Mouse (Mus musculus): Measurements from ENCODE around the gene Inava. TPM values are rescaled to one million over a fixed set of nuclear protein-coding genes. Genes with fewer than 3 reads are reported as not detected.

The Inava gene
- total and polyA plus RNA-seq, 3 experiments = 0.34 TPM; not detected in 1

- no peak overlapping the region for H3K4me3 ChIP-seq (replicated peaks in 1 of 3; ENCODE audit: low read depth in 2 of 3, low read length in 2 of 3, poor library complexity in 1 of 3)
- no peak overlapping the region for H3K4me2 ChIP-seq (ENCODE audit: insufficient read depth, low read depth, poor library complexity, severe bottlenecking)
- TF ChIP-seq CTCF (conservative IDR thresholded peaks at IDR 0.05 in 1 of 2, IDR thresholded peaks at IDR 0.05 in 1 of 2; ENCODE audit: low read depth in 2 of 2, low read length in 2 of 2) (no peak), MAZ (IDR thresholded peaks at IDR 0.05; ENCODE audit: low read depth, low read length) (no peak), ZNF384 (IDR thresholded peaks at IDR 0.05; ENCODE audit: low read depth, low read length) (no peak), BHLHE40 (IDR thresholded peaks at IDR 0.05; ENCODE audit: low read depth, low read length) (no peak), TBP (conservative IDR thresholded peaks at IDR 0.05; ENCODE audit: low read depth, low read length) (no peak), KAT2A (IDR thresholded peaks at IDR 0.05; ENCODE audit: insufficient replicate concordance, low read length) (no peak), NELFE (IDR thresholded peaks at IDR 0.05; ENCODE audit: low read depth, low read length) (no peak), CHD1 (IDR thresholded peaks at IDR 0.05; ENCODE audit: low read depth, low read length) (no peak), HCFC1 (IDR thresholded peaks at IDR 0.05; ENCODE audit: low read depth, low read length) (no peak), SIN3A (IDR thresholded peaks at IDR 0.05; ENCODE audit: low read length) (no peak), NRF1 (IDR thresholded peaks at IDR 0.05; ENCODE audit: low read depth, low read length) (no peak), ZKSCAN1 (IDR thresholded peaks at IDR 0.05; ENCODE audit: borderline replicate concordance, low read depth, low read length) (no peak), RAD21 (IDR thresholded peaks at IDR 0.05; ENCODE audit: low read depth, low read length) (no peak), MXI1 (IDR thresholded peaks at IDR 0.05; ENCODE audit: low read depth, low read length) (no peak)
- H3K27ac ChIP-seq (ENCODE audit: insufficient read depth, low read depth) = no peak overlapping the region
- H3K27me3 ChIP-seq (replicated peaks) = no peaks in the 10 kb centered on the region
- in situ Hi-C loops (cut with MboI; ENCODE audit: low pct_ligation_motif_present, low pct_unique_long_range_greater_than_20kb, low sequenced_read_pairs) (loop anchor here (5.0 kb wide), 1 partner anchor 40 kb away; the partner anchor contains the start of gene Mroh3), dilution Hi-C loops (cut with MboI; ENCODE audit: extremely low pct_ligation_motif_present, extremely low pct_unique_long_range_greater_than_20kb, low sequenced_read_pairs) (no loop called here)
- peaks cover 92 to 100% of the 10 kb centered on the region in 2 experiments for H3K36me3 ChIP-seq (replicated peaks in 1 of 2; ENCODE audit: control insufficient read depth in 1 of 2, insufficient read depth in 1 of 2, low read length in 1 of 2)
- H3K9ac ChIP-seq (ENCODE audit: insufficient read depth, low read depth) = no peak overlapping the region
- DNase-seq (ENCODE audit: extremely low read depth) = no peak
- peaks cover 0 to 13% of the 10 kb centered on the region in 2 experiments; a peak in 2 of 4 replicates for H3K4me1 ChIP-seq (ENCODE audit: control insufficient read depth in 1 of 2, insufficient read depth in 2 of 2)
- H3K79me2 ChIP-seq (replicated peaks; ENCODE audit: control insufficient read depth, extremely low read depth, insufficient read depth, poor library complexity, severe bottlenecking) = no peaks in the 10 kb centered on the region
- H3K9me3 ChIP-seq (replicated peaks; ENCODE audit: low read length) = no peaks in the 10 kb centered on the region
These were observed 61.4 kb downstream of the Inava start for GRCm38 (mm10) chr1:136172696-136173095.

- H3K4me2 ChIP-seq (ENCODE audit: insufficient read depth, low read depth, poor library complexity, severe bottlenecking) = no peak overlapping the region
These were observed 64.0 kb downstream of the Inava start for GRCm38 (mm10) chr1:136170109-136170508.

More at GRCm38 (mm10) chr1:136170109-136170508, 64.0 kb downstream of the Inava start:
- Histone ChIP-seq H3K9me3 (replicated peaks; ENCODE audit: low read length) (no peaks in the 10 kb centered on the region), H3K27me3 (replicated peaks) (no peaks in the 10 kb centered on the region), H3K4me3 (replicated peaks in 1 of 3; ENCODE audit: low read depth in 2 of 3, low read length in 2 of 3, poor library complexity in 1 of 3) (no peak overlapping the region), H3K27ac (ENCODE audit: insufficient read depth, low read depth) (no peak overlapping the region), H3K79me2 (replicated peaks; ENCODE audit: control insufficient read depth, extremely low read depth, insufficient read depth, poor library complexity, severe bottlenecking) (no peaks in the 10 kb centered on the region), H3K36me3 (replicated peaks in 1 of 2; ENCODE audit: control insufficient read depth in 1 of 2, insufficient read depth in 1 of 2, low read length in 1 of 2) (peaks cover 88 to 99% of the 10 kb centered on the region in 2 experiments), H3K4me1 (ENCODE audit: control insufficient read depth in 1 of 2, insufficient read depth in 2 of 2) (peaks cover 0 to 24% of the 10 kb centered on the region in 2 experiments; a peak in 2 of 4 replicates), H3K9ac (ENCODE audit: insufficient read depth, low read depth) (no peak overlapping the region)
- peak; percentile 84 for DNase-seq (ENCODE audit: extremely low read depth)
- TF ChIP-seq BHLHE40 (IDR thresholded peaks at IDR 0.05; ENCODE audit: low read depth, low read length) (peak; percentile 26; the same call in 1 of the 2 replicates), RAD21 (IDR thresholded peaks at IDR 0.05; ENCODE audit: low read depth, low read length) (peak; percentile 73), MAX (IDR thresholded peaks at IDR 0.05; ENCODE audit: low read length) (peak; percentile 24; the same call in 1 of the 2 replicates), E2F4 (IDR thresholded peaks at IDR 0.05; ENCODE audit: insufficient replicate concordance, low read depth, low read length) (0 out of 2 replicates have a peak, but pooled peaks have one; percentile 17), MEF2A (IDR thresholded peaks at IDR 0.05; ENCODE audit: borderline replicate concordance, low read depth, low read length) (no peak), SMC3 (IDR thresholded peaks at IDR 0.05; ENCODE audit: low read depth, low read length) (peak; percentile 84), CTCF (conservative IDR thresholded peaks at IDR 0.05 in 1 of 2, IDR thresholded peaks at IDR 0.05 in 1 of 2; ENCODE audit: low read depth in 2 of 2, low read length in 2 of 2) (peak; percentile 85 to 87), MYC (IDR thresholded peaks at IDR 0.05; ENCODE audit: low read depth, low read length) (0 out of 2 replicates have a peak, but pooled peaks have one; percentile 33), ELF1 (IDR thresholded peaks at IDR 0.05; ENCODE audit: low read depth, low read length) (no peak), ZC3H11A (IDR thresholded peaks at IDR 0.05; ENCODE audit: low read depth, low read length) (no peak; the same call in 1 of the 2 replicates)
- in situ Hi-C loops (cut with MboI; ENCODE audit: low pct_ligation_motif_present, low pct_unique_long_range_greater_than_20kb, low sequenced_read_pairs) (loop anchor here (5.0 kb wide), 1 partner anchor 42 kb away; the partner anchor contains the start of gene Mroh3), dilution Hi-C loops (cut with MboI; ENCODE audit: extremely low pct_ligation_motif_present, extremely low pct_unique_long_range_greater_than_20kb, low sequenced_read_pairs) (no loop called here)
